Mouse (Mus musculus): ENCODE measurements at regions not wholly inside any gene's neighbourhood (a gene's known extent, or its start where the extent isn't known, plus 50 kb on each side); places are given as distances from the start of the nearest gene placed in this dataset.

- H3K4me2 ChIP-seq (replicated peaks), result no peak overlapping the region
- no peak overlapping the region for H3K27ac ChIP-seq
- no peak overlapping the region for H3K4me3 ChIP-seq (replicated peaks; ENCODE audit: low read length)
- no peaks in the 10 kb centered on the region for H3K4me1 ChIP-seq (replicated peaks; ENCODE audit: control insufficient read depth, insufficient read depth, low read length)
- DNase-seq (ENCODE audit: low spot score), result no peak
- H3K9me3 ChIP-seq (ENCODE audit: control insufficient read depth, low read length), result no peaks in the 10 kb centered on the region
- no peak for ATAC-seq (ENCODE audit: low FRiP score)
- 76% methylated on average over 6 of the region's 6 CpGs for WGBS
- no peaks in the 10 kb centered on the region for H3K27me3 ChIP-seq (ENCODE audit: control insufficient read depth, insufficient read depth, low read length)
- H3K9ac ChIP-seq, result no peak overlapping the region
- H3K36me3 ChIP-seq (replicated peaks; ENCODE audit: control insufficient read depth, insufficient read depth), result no peaks in the 10 kb centered on the region
Observed at GRCm38 (mm10) chr4:89053606-89054005, 83.3 kb upstream of the Mtap start.

- Histone ChIP-seq H3K36me3 (replicated peaks; ENCODE audit: control insufficient read depth, insufficient read depth) (no peaks in the 10 kb centered on the region), H3K4me2 (replicated peaks) (no peak overlapping the region), H3K27ac (no peak overlapping the region), H3K9me3 (ENCODE audit: control insufficient read depth, low read length) (no peaks in the 10 kb centered on the region), H3K9ac (no peak overlapping the region), H3K27me3 (ENCODE audit: control insufficient read depth, insufficient read depth, low read length) (no peaks in the 10 kb centered on the region), H3K4me1 (replicated peaks; ENCODE audit: control insufficient read depth, insufficient read depth, low read length) (no peaks in the 10 kb centered on the region), H3K4me3 (replicated peaks; ENCODE audit: low read length) (no peak overlapping the region)
- ATAC-seq (ENCODE audit: low FRiP score), result no peak
- WGBS, result 76% methylated on average over 5 of the region's 5 CpGs
- no peak for DNase-seq (ENCODE audit: low spot score)
Observed at GRCm38 (mm10) chr4:89051897-89052296, 85.0 kb upstream of the Mtap start.

- no peaks in the 10 kb centered on the region for H3K4me1 ChIP-seq (replicated peaks; ENCODE audit: control insufficient read depth, insufficient read depth, low read length)
- H3K9ac ChIP-seq, result no peak overlapping the region
- H3K36me3 ChIP-seq (replicated peaks; ENCODE audit: control insufficient read depth, insufficient read depth), result no peaks in the 10 kb centered on the region
- H3K27ac ChIP-seq, result no peak overlapping the region
- H3K9me3 ChIP-seq (ENCODE audit: control insufficient read depth, low read length), result no peaks in the 10 kb centered on the region
- H3K27me3 ChIP-seq (ENCODE audit: control insufficient read depth, insufficient read depth, low read length), result no peaks in the 10 kb centered on the region
- ATAC-seq (ENCODE audit: low FRiP score) (no peak), DNase-seq (ENCODE audit: low spot score) (no peak)
- 84% methylated on average over 4 of the region's 4 CpGs for WGBS
- H3K4me3 ChIP-seq (replicated peaks; ENCODE audit: low read length), result no peak overlapping the region
- no peak overlapping the region for H3K4me2 ChIP-seq (replicated peaks)
Observed at GRCm38 (mm10) chr4:89050551-89051199, 86.2 kb upstream of the Mtap start.

GRCm38 (mm10) chr4:89049592-89050440 is 87.1 kb upstream of the Mtap start:
- Histone ChIP-seq H3K36me3 (replicated peaks; ENCODE audit: control insufficient read depth, insufficient read depth) (no peaks in the 10 kb centered on the region), H3K4me1 (replicated peaks; ENCODE audit: control insufficient read depth, insufficient read depth, low read length) (no peaks in the 10 kb centered on the region), H3K9me3 (ENCODE audit: control insufficient read depth, low read length) (no peaks in the 10 kb centered on the region), H3K4me2 (replicated peaks) (no peak overlapping the region), H3K27ac (no peak overlapping the region), H3K4me3 (replicated peaks; ENCODE audit: low read length) (no peak overlapping the region), H3K27me3 (ENCODE audit: control insufficient read depth, insufficient read depth, low read length) (no peaks in the 10 kb centered on the region), H3K9ac (no peak overlapping the region)
- 81% methylated on average over 7 of the region's 7 CpGs for WGBS
- no peak for DNase-seq (ENCODE audit: low spot score)
- no peak for ATAC-seq (ENCODE audit: low FRiP score)

- Histone ChIP-seq H3K4me1 (replicated peaks; ENCODE audit: control insufficient read depth, insufficient read depth, low read length) (no peaks in the 10 kb centered on the region), H3K4me2 (replicated peaks) (no peak overlapping the region), H3K4me3 (replicated peaks; ENCODE audit: low read length) (no peak overlapping the region), H3K36me3 (replicated peaks; ENCODE audit: control insufficient read depth, insufficient read depth) (no peaks in the 10 kb centered on the region), H3K27ac (no peak overlapping the region), H3K9ac (no peak overlapping the region), H3K9me3 (ENCODE audit: control insufficient read depth, low read length) (no peaks in the 10 kb centered on the region), H3K27me3 (ENCODE audit: control insufficient read depth, insufficient read depth, low read length) (no peaks in the 10 kb centered on the region)
- DNase-seq (ENCODE audit: low spot score), result no peak
- no peak for ATAC-seq (ENCODE audit: low FRiP score)
Observed at GRCm38 (mm10) chr4:89044516-89044915, 92.4 kb upstream of the Mtap start.

GRCm38 (mm10) chr4:89043982-89044381 is 92.9 kb upstream of the Mtap start:
- H3K4me3 ChIP-seq (replicated peaks; ENCODE audit: low read length), result no peak overlapping the region
- H3K36me3 ChIP-seq (replicated peaks; ENCODE audit: control insufficient read depth, insufficient read depth), result no peaks in the 10 kb centered on the region
- 65% methylated on average over 1 of the region's 1 CpGs for WGBS
- DNase-seq (ENCODE audit: low spot score), result no peak
- no peaks in the 10 kb centered on the region for H3K9me3 ChIP-seq (ENCODE audit: control insufficient read depth, low read length)
- H3K27me3 ChIP-seq (ENCODE audit: control insufficient read depth, insufficient read depth, low read length), result no peaks in the 10 kb centered on the region
- H3K9ac ChIP-seq, result no peak overlapping the region
- no peak overlapping the region for H3K27ac ChIP-seq
- H3K4me2 ChIP-seq (replicated peaks), result no peak overlapping the region
- H3K4me1 ChIP-seq (replicated peaks; ENCODE audit: control insufficient read depth, insufficient read depth, low read length), result no peaks in the 10 kb centered on the region
- no peak for ATAC-seq (ENCODE audit: low FRiP score)

- no peak for DNase-seq (ENCODE audit: low spot score)
- no peaks in the 10 kb centered on the region for H3K4me1 ChIP-seq (replicated peaks; ENCODE audit: control insufficient read depth, insufficient read depth, low read length)
- no peak overlapping the region for H3K4me3 ChIP-seq (replicated peaks; ENCODE audit: low read length)
- no peaks in the 10 kb centered on the region for H3K27me3 ChIP-seq (ENCODE audit: control insufficient read depth, insufficient read depth, low read length)
- H3K9me3 ChIP-seq (ENCODE audit: control insufficient read depth, low read length), result no peaks in the 10 kb centered on the region
- no peak for ATAC-seq (ENCODE audit: low FRiP score)
- H3K9ac ChIP-seq, result no peak overlapping the region
- no peak overlapping the region for H3K4me2 ChIP-seq (replicated peaks)
- no peak overlapping the region for H3K27ac ChIP-seq
- no peaks in the 10 kb centered on the region for H3K36me3 ChIP-seq (replicated peaks; ENCODE audit: control insufficient read depth, insufficient read depth)
- WGBS, result 51% methylated on average over 5 of the region's 5 CpGs
Observed at GRCm38 (mm10) chr4:89040856-89041255, 96.1 kb upstream of the Mtap start.

GRCm38 (mm10) chr4:89038906-89039305 is 98.0 kb upstream of the Mtap start:
- H3K27ac ChIP-seq, result no peak overlapping the region
- H3K9ac ChIP-seq, result no peak overlapping the region
- 86% methylated on average over 5 of the region's 5 CpGs for WGBS
- no peaks in the 10 kb centered on the region for H3K9me3 ChIP-seq (ENCODE audit: control insufficient read depth, low read length)
- H3K4me2 ChIP-seq (replicated peaks), result no peak overlapping the region
- H3K27me3 ChIP-seq (ENCODE audit: control insufficient read depth, insufficient read depth, low read length), result no peaks in the 10 kb centered on the region
- ATAC-seq (ENCODE audit: low FRiP score) (no peak), DNase-seq (ENCODE audit: low spot score) (no peak)
- no peaks in the 10 kb centered on the region for H3K36me3 ChIP-seq (replicated peaks; ENCODE audit: control insufficient read depth, insufficient read depth)
- no peak overlapping the region for H3K4me3 ChIP-seq (replicated peaks; ENCODE audit: low read length)
- no peaks in the 10 kb centered on the region for H3K4me1 ChIP-seq (replicated peaks; ENCODE audit: control insufficient read depth, insufficient read depth, low read length)

GRCm38 (mm10) chr4:89038135-89038534 is 98.8 kb upstream of the Mtap start:
- Histone ChIP-seq H3K9ac (no peak overlapping the region), H3K4me1 (replicated peaks; ENCODE audit: control insufficient read depth, insufficient read depth, low read length) (no peaks in the 10 kb centered on the region), H3K36me3 (replicated peaks; ENCODE audit: control insufficient read depth, insufficient read depth) (no peaks in the 10 kb centered on the region), H3K27ac (no peak overlapping the region), H3K9me3 (ENCODE audit: control insufficient read depth, low read length) (no peaks in the 10 kb centered on the region), H3K27me3 (ENCODE audit: control insufficient read depth, insufficient read depth, low read length) (no peaks in the 10 kb centered on the region), H3K4me3 (replicated peaks; ENCODE audit: low read length) (no peak overlapping the region), H3K4me2 (replicated peaks) (no peak overlapping the region)
- ATAC-seq (ENCODE audit: low FRiP score), result no peak
- 67% methylated on average over 4 of the region's 4 CpGs for WGBS
- no peak for DNase-seq (ENCODE audit: low spot score)

Measured in hindbrain, embryonic 14.5 days (tissue).